Mouse (Mus musculus): ENCODE data around the gene Pycr1. TPM values are rescaled to one million over a fixed set of nuclear protein-coding genes. Genes with fewer than 3 reads are reported as not detected.

Gene Pycr1
- polyA plus RNA-seq, 1 experiment from 2014 or later, result 29.9 TPM

GRCm38 (mm10) chr11:120672687-120673593 lies 29.4 kb upstream of the Pycr1 start, which contains the start of gene Aspscr1:
Aspscr1 (plus strand) TSS chr11:120672973.
- Histone ChIP-seq H3K36me3 (peaks cover 26% of the 10 kb centered on the region), H3K27me3 (ENCODE audit: insufficient read depth, poor library complexity, severe bottlenecking) (no peaks in the 10 kb centered on the region), H3K9me3 (no peaks in the 10 kb centered on the region), H3K4me1 (peaks cover 24% of the 10 kb centered on the region), H3K4me3 (peak within 1 kb of the TSS; percentile 86), H3K27ac (peak within 1 kb of the TSS; percentile 99)
- WGBS, result 1% methylated on average over 72 of the region's 83 CpGs
- DNase-seq (ENCODE audit: low spot score), result peak; percentile 97

DNA sequence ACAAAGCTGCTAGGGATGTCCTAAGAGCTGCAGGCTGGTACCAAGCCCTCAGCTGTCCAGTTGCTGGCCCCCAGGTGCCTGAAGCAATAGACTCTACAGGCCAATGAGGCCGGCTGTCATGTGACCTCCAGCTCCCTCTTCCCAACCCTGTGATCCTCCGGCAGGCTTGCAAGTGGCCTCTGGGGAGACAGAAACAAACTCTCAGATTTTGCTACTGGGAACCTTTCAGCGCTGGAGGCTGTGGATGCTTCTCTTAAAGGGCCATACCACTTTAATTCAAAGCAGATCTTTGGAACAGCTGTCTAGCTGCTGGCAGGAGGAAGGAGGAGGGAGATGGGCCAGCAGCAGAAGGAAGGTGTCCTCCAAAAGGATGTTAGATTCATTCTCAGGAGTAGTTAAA lies 23.0 kb upstream of the Pycr1 start:
- Histone ChIP-seq H3K27me3 (ENCODE audit: insufficient read depth, poor library complexity, severe bottlenecking) (peaks cover 50% of the 10 kb centered on the region), H3K9me3 (no peaks in the 10 kb centered on the region), H3K27ac (peak overlapping the region; percentile 29; the same call in 1 of the 2 replicates), H3K36me3 (no peaks in the 10 kb centered on the region), H3K4me1 (peaks cover 15% of the 10 kb centered on the region), H3K4me3 (no peak overlapping the region)
- WGBS, result 3% methylated on average over 3 of the region's 3 CpGs
- peak; percentile 86 for DNase-seq (ENCODE audit: low spot score)

- DNase-seq (ENCODE audit: low spot score), result no peak
- Histone ChIP-seq H3K4me1 (peaks cover 27% of the 10 kb centered on the region), H3K27ac (no peak overlapping the region), H3K4me3 (no peak overlapping the region), H3K9me3 (no peaks in the 10 kb centered on the region), H3K27me3 (ENCODE audit: insufficient read depth, poor library complexity, severe bottlenecking) (peaks cover 62% of the 10 kb centered on the region), H3K36me3 (no peaks in the 10 kb centered on the region)
- 69% methylated on average over 3 of the region's 3 CpGs for WGBS
Observed at GRCm38 (mm10) chr11:120665406-120665805, 21.8 kb upstream of the Pycr1 start.

GRCm38 (mm10) chr11:120663714-120664113 lies 20.1 kb upstream of the Pycr1 start:
- DNase-seq (ENCODE audit: low spot score), result no peak
- H3K27ac ChIP-seq, result no peak overlapping the region
- H3K27me3 ChIP-seq (ENCODE audit: insufficient read depth, poor library complexity, severe bottlenecking), result peaks cover 79% of the 10 kb centered on the region
- H3K4me1 ChIP-seq, result peaks cover 44% of the 10 kb centered on the region
- H3K36me3 ChIP-seq, result no peaks in the 10 kb centered on the region
- H3K9me3 ChIP-seq, result no peaks in the 10 kb centered on the region
- WGBS, result 86% methylated on average over 5 of the region's 5 CpGs
- no peak overlapping the region for H3K4me3 ChIP-seq

GRCm38 (mm10) chr11:120662759-120663158 lies 19.2 kb upstream of the Pycr1 start:
- Histone ChIP-seq H3K9me3 (no peaks in the 10 kb centered on the region), H3K36me3 (no peaks in the 10 kb centered on the region), H3K4me1 (peaks cover 44% of the 10 kb centered on the region), H3K27ac (no peak overlapping the region), H3K27me3 (ENCODE audit: insufficient read depth, poor library complexity, severe bottlenecking) (peaks cover 89% of the 10 kb centered on the region), H3K4me3 (no peak overlapping the region)
- WGBS, result 56% methylated on average over 6 of the region's 6 CpGs
- no peak for DNase-seq (ENCODE audit: low spot score)

GRCm38 (mm10) chr11:120661076-120661460 lies 17.5 kb upstream of the Pycr1 start, which contains the start of gene Notum:
Notum (minus strand) TSS chr11:120661175.
- DNase-seq (ENCODE audit: low spot score), result no peak
- WGBS, result under 1% methylated on average over 35 of the region's 35 CpGs
- no peaks in the 10 kb centered on the region for H3K36me3 ChIP-seq
- H3K27me3 ChIP-seq (ENCODE audit: insufficient read depth, poor library complexity, severe bottlenecking), result peaks cover 98% of the 10 kb centered on the region
- H3K4me1 ChIP-seq, result peaks cover 38% of the 10 kb centered on the region
- H3K27ac ChIP-seq, result peak within 1 kb of the TSS; percentile 67
- H3K9me3 ChIP-seq, result no peaks in the 10 kb centered on the region
- H3K4me3 ChIP-seq, result peak within 1 kb of the TSS; percentile 64

DNA sequence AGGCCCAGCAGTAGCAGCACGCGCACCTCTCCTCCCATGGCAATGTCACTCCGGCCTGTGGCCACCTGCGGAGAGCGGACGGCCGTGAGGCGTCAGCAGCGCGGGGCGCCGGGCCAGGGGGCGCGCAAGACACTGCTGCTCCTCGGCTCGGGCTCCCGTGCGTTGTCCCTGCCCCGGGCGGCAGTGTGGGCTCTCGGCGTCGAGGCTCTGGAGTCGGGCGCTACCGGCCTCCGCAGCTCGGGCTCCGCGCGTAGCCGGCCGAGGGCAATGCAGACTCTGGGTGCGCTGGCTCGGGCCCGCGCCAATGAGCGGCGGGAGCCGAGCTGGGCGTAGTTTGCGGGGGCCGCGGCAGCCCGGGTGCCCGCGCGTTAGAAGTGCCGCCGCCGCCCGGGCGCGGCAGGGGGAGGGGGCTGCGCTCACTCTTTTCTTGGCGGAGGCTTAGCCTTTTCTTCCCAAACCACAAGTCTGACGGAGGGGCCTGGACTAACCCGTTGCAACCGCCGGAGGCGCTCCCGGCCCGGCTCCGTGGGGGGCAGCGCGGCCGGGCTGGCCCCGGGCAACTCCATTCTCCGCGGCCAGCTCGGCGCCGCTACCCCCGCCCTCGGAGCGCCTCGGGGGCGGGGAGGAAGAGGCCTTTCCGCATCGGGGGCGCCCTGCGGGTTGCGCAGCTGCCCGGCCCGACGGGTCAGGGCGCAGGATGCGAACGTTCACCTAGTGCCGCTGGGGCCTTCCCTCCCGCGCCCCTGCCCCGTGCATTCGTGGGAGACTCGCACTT lies 16.9 kb upstream of the Pycr1 start:
- peaks cover 98% of the 10 kb centered on the region for H3K27me3 ChIP-seq (ENCODE audit: insufficient read depth, poor library complexity, severe bottlenecking)
- DNase-seq (ENCODE audit: low spot score), result no peak
- peak overlapping the region; percentile 67 for H3K27ac ChIP-seq
- no peaks in the 10 kb centered on the region for H3K36me3 ChIP-seq
- no peaks in the 10 kb centered on the region for H3K9me3 ChIP-seq
- H3K4me1 ChIP-seq, result peaks cover 36% of the 10 kb centered on the region
- peak overlapping the region; percentile 64 for H3K4me3 ChIP-seq
- WGBS, result under 1% methylated on average over 95 of the region's 95 CpGs

GRCm38 (mm10) chr11:120659509-120660300 lies 16.1 kb upstream of the Pycr1 start:
- peaks cover 33% of the 10 kb centered on the region for H3K4me1 ChIP-seq
- peaks cover 92% of the 10 kb centered on the region for H3K27me3 ChIP-seq (ENCODE audit: insufficient read depth, poor library complexity, severe bottlenecking)
- no peaks in the 10 kb centered on the region for H3K9me3 ChIP-seq
- H3K4me3 ChIP-seq, result peak overlapping the region; percentile 64
- DNase-seq (ENCODE audit: low spot score), result no peak
- no peaks in the 10 kb centered on the region for H3K36me3 ChIP-seq
- WGBS, result 2% methylated on average over 50 of the region's 50 CpGs
- H3K27ac ChIP-seq, result peak overlapping the region; percentile 67; the same call in 1 of the 2 replicates

- WGBS, result 3% methylated on average over 24 of the region's 24 CpGs
- Histone ChIP-seq H3K27ac (0 out of 2 replicates have a peak overlapping the region, but pooled peaks have one; percentile 29), H3K27me3 (ENCODE audit: insufficient read depth, poor library complexity, severe bottlenecking) (peaks cover 91% of the 10 kb centered on the region), H3K4me1 (peaks cover 33% of the 10 kb centered on the region), H3K9me3 (no peaks in the 10 kb centered on the region), H3K4me3 (peak overlapping the region; percentile 64), H3K36me3 (no peaks in the 10 kb centered on the region)
- DNase-seq (ENCODE audit: low spot score), result peak; percentile 92
Observed at GRCm38 (mm10) chr11:120658876-120659410, 15.4 kb upstream of the Pycr1 start.

- no peak overlapping the region for H3K4me3 ChIP-seq
- H3K27me3 ChIP-seq (ENCODE audit: insufficient read depth, poor library complexity, severe bottlenecking), result peaks cover 76% of the 10 kb centered on the region
- H3K36me3 ChIP-seq, result no peaks in the 10 kb centered on the region
- 78% methylated on average over 4 of the region's 4 CpGs for WGBS
- peaks cover 33% of the 10 kb centered on the region for H3K4me1 ChIP-seq
- no peaks in the 10 kb centered on the region for H3K9me3 ChIP-seq
- no peak for DNase-seq (ENCODE audit: low spot score)
- no peak overlapping the region for H3K27ac ChIP-seq
Observed at GRCm38 (mm10) chr11:120657301-120657700, 13.7 kb upstream of the Pycr1 start.

DNA sequence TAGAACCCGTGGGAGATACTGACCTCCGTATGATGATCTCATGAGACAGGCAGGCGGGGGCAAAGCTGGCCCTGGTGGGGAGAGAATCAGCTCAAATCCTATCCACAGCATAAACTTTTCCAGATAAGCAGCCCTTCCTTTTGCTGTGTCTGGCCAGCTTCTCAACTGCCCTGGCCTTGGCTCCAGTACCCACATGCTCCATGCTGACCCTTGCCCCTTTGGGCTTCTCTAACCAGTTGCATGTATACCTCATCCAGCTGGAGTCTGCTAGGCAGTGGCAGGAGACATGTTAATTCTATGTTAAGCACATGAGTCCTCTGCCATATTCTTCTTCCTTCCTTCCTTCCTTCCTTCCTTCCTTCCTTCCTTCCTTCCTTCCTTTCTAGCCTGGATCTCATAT lies 11.2 kb upstream of the Pycr1 start:
- no peaks in the 10 kb centered on the region for H3K36me3 ChIP-seq
- no peaks in the 10 kb centered on the region for H3K9me3 ChIP-seq
- peaks cover 14% of the 10 kb centered on the region for H3K4me1 ChIP-seq
- H3K4me3 ChIP-seq, result no peak overlapping the region
- WGBS, result 61% methylated on average over 3 of the region's 3 CpGs
- peaks cover 51% of the 10 kb centered on the region for H3K27me3 ChIP-seq (ENCODE audit: insufficient read depth, poor library complexity, severe bottlenecking)
- H3K27ac ChIP-seq, result no peak overlapping the region
- no peak for DNase-seq (ENCODE audit: low spot score)

DNA sequence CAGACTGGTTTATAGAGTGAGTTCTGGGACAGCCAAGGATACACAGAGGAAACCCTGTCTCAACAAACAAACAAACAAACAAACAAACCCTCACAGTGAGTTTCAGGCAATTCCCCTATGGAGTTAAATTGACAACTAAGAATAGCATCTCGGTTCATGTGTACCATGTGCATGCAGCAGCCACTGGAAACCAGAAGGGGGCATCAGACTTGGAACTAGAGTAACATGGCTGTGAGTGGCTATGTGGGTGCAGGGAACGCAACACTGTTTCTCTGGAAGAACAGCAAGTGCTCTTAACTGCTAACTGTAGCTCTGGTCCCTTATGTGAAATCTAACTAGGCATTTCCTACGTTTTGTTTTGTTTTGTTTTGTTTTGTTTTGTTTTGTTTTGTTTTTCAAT lies 8.3 kb upstream of the Pycr1 start:
- Histone ChIP-seq H3K4me3 (no peak overlapping the region), H3K4me1 (peaks cover 19% of the 10 kb centered on the region), H3K36me3 (no peaks in the 10 kb centered on the region), H3K27me3 (ENCODE audit: insufficient read depth, poor library complexity, severe bottlenecking) (peaks cover 27% of the 10 kb centered on the region), H3K27ac (no peak overlapping the region), H3K9me3 (no peaks in the 10 kb centered on the region)
- DNase-seq (ENCODE audit: low spot score), result no peak
- WGBS, result 63% methylated on average over 3 of the region's 3 CpGs

Measured in heart, embryonic 10.5 days (tissue).